Mouse (Mus musculus): ENCODE results near the gene H2al1g.
"Not testable (repeated sequence)": the region's sequence is repeated elsewhere in the genome, so short reads cannot be mapped to it uniquely, and the experiment has no call there.

The H2al1g gene

DNA sequence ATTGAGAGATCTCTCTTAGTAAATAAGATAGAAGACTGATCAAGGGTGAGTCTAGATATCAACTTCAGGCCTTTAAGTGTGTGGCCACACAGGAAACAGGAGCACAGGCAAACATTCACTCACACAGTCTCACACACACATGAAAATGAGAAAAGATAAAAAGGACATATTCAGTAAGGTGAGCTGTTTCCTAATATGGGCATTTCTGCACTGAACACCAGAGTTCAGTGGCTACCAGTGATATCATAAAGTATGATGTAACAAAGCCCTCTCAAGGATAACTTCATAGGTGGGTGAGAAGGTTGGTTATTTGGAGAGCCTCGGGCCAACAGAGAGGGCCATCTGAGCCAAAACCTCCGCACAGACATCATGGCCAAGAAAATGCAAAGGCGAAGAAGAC lies at the start of gene H2al1g:
Gene H2al1g (plus strand): TSS at position 301 of the 400 bp plus-strand sequence.
- in situ Hi-C loops (cut with MboI, MseI) = loop anchor here (25.0 kb wide), 1 partner anchor 1144 kb away; no protein-coding TSS in a partner anchor

DNA sequence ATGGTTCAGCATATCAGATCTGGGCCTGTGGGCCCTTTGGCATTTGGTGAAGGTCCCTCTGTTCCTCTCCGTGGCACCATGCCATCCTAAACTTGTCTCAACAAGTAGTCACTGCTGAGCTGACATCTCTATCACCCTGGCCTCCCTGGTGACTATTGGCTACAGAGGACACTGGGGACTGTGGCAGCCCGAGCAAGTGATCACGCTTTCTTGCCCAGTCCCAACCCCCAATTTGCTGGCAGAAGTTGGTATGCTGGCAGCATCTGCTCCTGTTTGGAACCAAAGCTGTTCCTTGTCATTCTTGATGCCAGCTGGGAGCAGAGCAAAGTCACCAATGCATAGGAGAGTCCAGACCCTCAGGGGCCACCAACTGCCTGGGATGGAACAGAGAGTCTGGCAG lies 49.0 kb upstream of the H2al1g start:
- in situ Hi-C loops (cut with MboI, MseI) = loop anchor here (5.0 kb wide), 1 partner anchor 53 kb away; the partner anchor contains the start of genes H2al1h and H2al1i

DNA sequence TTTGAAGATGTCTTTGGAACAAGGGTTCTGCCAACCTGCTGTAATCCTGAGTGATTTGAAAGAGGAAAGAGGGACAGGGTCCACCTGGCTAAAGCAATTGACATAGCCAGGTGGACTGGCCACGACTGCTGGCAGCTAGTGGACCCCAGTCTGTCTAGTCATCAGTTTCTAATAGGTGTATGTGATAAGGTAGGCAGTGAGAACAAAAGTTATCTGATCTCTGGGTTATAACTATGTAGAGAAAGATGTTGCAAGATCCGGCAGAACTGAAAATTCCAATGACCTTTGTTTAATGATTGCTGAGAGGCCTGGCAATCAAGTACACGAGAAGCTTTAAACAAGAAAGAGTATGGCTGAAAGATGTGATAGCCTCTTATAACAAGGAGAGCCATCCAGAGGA lies 44.9 kb upstream of the H2al1g start:
- in situ Hi-C loops (cut with MboI, MseI) = no loop called here

DNA sequence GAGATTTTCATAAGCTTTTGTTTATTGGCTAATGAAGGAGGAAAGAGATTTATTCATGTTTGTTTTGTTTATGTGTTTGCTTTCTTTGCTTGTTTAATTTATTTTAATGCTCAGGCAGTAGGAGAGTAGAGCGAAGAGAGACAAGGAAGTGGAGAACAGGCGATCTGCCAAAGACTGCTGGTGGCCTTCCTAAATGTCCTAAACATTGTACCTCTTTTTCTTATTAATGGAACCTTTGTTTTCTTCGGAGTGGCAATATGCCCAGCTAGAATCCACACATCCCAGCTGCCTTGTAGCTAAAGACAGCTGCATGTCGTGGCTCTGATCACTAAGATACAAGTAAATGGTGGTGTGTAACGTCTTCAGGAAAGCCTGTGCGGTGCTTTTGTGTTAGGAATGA lies 41.0 kb upstream of the H2al1g start:
- in situ Hi-C loops (cut with MboI, MseI) = no loop called here

DNA sequence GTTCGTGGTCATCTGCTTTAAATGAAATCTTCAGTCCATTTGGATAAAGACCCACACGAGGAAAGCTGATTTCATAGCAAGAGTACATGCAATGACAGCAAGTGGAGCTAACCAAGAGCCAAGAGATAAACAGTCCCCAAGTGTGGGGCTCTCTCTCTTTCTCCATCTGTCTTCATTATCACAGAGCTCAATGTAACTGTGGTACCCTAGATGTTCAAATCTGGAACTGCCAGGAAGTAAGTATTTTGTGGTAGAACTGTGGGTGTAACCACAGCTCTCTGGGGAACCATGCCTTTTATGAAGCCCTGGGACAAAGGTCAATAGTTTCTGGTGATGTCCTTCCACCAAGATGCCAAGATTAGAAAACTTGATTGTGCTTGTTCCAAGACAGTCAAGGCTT lies 37.3 kb upstream of the H2al1g start:
- in situ Hi-C loops (cut with MboI, MseI) = no loop called here

DNA sequence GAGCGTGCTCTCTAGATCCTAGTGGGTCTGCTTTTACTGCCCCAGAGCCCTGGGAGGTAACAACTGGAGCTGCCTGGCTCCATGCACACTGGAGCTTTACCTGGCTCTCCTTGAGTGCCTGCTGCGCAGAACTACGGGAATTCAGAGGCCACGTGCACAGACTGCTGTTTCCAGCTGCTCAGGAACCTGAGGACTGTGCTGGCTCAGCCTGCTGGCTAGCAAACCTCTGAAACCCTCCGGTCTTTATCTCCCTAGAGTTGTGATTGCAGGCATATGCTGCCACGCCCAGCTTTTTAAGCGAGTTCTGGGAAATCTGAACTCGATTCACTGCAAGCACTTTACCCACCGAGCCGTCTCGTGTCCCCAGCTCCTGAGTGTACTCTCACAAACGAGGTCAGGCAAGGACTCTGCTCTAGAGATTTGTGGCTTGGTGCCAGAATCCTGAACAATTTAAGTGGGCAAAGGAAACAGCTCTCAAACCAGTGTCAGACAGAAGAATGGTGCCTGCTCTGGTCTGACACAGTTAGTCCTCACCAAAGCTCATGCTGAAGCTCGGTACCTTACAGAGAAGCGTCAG lies 29.7 kb upstream of the H2al1g start:
- in situ Hi-C loops (cut with MboI, MseI) = no loop called here

DNA sequence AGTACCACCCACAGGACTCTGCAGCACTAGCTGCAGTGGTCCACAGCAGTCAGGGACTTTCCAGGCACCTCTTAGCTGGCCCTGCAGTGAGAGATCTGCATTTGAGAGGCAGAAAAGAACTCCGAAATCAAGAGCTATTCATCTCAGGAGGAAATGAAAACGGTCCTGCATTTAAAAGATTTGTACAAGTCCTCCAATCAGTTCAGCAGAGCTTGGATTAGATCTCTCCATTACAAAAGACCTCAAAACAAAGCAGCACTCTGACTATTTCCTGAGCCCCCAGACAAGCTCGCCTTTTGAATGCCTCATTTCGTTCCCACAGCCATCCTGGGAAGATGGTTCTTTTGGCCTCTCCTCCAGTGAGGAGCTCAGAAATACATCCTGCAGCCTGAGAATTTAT lies 28.8 kb upstream of the H2al1g start:
- in situ Hi-C loops (cut with MboI, MseI) = no loop called here

DNA sequence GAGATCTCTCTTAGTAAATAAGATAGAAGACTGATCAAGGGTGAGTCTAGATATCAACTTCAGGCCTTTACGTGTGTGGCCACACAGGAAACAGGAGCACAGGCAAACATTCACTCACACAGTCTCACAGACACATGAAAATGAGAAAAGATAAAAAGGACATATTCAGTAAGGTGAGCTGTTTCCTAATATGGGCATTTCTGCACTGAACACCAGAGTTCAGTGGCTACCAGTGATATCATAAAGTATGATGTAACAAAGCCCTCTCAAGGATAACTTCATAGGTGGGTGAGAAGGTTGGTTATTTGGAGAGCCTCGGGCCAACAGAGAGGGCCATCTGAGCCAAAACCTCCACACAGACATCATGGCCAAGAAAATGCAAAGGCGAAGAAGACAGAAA lies 19.1 kb upstream of the H2al1g start, which contains the start of gene H2al1a:
Gene H2al1a (plus strand): TSS at position 301 of the 400 bp plus-strand sequence.
- in situ Hi-C loops (cut with MboI, MseI) = not testable (repeated sequence)

DNA sequence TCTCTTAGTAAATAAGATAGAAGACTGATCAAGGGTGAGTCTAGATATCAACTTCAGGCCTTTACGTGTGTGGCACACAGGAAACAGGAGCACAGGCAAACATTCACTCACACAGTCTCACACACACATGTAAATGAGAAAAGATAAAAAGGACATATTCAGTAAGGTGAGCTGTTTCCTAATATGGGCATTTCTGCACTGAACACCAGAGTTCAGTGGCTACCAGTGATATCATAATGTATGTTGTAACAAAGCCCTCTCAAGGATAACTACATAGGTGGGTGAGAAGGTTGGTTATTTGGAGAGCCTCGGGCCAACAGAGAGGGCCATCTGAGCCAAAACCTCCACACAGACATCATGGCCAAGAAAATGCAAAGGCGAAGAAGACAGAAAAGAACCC lies 15.9 kb upstream of the H2al1g start, which contains the start of gene H2al1b:
Gene H2al1b (plus strand): TSS at position 301 of the 400 bp plus-strand sequence.
- in situ Hi-C loops (cut with MboI, MseI) = loop anchor here (25.0 kb wide), 1 partner anchor 1160 kb away; no protein-coding TSS in a partner anchor

DNA sequence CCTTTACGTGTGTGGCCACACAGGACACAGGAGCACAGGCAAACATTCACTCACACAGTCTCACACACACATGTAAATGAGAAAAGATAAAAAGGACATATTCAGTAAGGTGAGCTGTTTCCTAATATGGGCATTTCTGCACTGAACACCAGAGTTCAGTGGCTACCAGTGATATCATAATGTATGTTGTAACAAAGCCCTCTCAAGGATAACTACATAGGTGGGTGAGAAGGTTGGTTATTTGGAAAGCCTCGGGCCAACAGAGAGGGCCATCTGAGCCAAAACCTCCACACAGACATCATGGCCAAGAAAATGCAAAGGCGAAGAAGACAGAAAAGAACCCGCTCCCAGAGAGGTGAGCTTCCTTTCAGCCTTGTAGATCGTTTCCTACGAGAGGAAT lies 12.7 kb upstream of the H2al1g start, which contains the start of gene H2al1c:
Gene H2al1c (plus strand): TSS at position 301 of the 400 bp plus-strand sequence.
- in situ Hi-C loops (cut with MboI, MseI) = loop anchor here (25.0 kb wide), 1 partner anchor 1157 kb away; no protein-coding TSS in a partner anchor

DNA sequence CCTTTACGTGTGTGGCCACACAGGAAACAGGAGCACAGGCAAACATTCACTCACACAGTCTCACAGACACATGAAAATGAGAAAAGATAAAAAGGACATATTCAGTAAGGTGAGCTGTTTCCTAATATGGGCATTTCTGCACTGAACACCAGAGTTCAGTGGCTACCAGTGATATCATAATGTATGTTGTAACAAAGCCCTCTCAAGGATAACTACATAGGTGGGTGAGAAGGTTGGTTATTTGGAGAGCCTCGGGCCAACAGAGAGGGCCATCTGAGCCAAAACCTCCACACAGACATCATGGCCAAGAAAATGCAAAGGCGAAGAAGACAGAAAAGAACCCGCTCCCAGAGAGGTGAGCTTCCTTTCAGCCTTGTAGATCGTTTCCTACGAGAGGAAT lies 9.5 kb upstream of the H2al1g start, which contains the start of gene H2al1d:
Gene H2al1d (plus strand): TSS at position 301 of the 400 bp plus-strand sequence.
- in situ Hi-C loops (cut with MboI, MseI) = loop anchor here (25.0 kb wide), 1 partner anchor 1154 kb away; no protein-coding TSS in a partner anchor

DNA sequence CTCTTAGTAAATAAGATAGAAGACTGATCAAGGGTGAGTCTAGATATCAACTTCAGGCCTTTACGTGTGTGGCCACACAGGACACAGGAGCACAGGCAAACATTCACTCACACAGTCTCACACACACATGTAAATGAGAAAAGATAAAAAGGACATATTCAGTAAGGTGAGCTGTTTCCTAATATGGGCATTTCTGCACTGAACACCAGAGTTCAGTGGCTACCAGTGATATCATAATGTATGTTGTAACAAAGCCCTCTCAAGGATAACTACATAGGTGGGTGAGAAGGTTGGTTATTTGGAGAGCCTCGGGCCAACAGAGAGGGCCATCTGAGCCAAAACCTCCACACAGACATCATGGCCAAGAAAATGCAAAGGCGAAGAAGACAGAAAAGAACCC lies 6.4 kb upstream of the H2al1g start, which contains the start of gene H2al1e:
Gene H2al1e (plus strand): TSS at position 301 of the 400 bp plus-strand sequence.
- in situ Hi-C loops (cut with MboI, MseI) = loop anchor here (25.0 kb wide), 1 partner anchor 1151 kb away; no protein-coding TSS in a partner anchor

DNA sequence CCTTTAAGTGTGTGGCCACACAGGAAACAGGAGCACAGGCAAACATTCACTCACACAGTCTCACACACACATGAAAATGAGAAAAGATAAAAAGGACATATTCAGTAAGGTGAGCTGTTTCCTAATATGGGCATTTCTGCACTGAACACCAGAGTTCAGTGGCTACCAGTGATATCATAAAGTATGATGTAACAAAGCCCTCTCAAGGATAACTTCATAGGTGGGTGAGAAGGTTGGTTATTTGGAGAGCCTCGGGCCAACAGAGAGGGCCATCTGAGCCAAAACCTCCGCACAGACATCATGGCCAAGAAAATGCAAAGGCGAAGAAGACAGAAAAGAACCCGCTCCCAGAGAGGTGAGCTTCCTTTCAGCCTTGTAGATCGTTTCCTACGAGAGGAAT lies 3.2 kb upstream of the H2al1g start, which contains the start of gene H2al1f:
Gene H2al1f (plus strand): TSS at position 301 of the 400 bp plus-strand sequence.
- in situ Hi-C loops (cut with MboI, MseI) = loop anchor here (25.0 kb wide), 1 partner anchor 1147 kb away; no protein-coding TSS in a partner anchor

DNA sequence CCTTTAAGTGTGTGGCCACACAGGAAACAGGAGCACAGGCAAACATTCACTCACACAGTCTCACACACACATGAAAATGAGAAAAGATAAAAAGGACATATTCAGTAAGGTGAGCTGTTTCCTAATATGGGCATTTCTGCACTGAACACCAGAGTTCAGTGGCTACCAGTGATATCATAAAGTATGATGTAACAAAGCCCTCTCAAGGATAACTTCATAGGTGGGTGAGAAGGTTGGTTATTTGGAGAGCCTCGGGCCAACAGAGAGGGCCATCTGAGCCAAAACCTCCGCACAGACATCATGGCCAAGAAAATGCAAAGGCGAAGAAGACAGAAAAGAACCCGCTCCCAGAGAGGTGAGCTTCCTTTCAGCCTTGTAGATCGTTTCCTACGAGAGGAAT lies 3.1 kb downstream of the H2al1g start, which contains the start of gene H2al1h:
Gene H2al1h (plus strand): TSS at position 301 of the 400 bp plus-strand sequence.
- in situ Hi-C loops (cut with MboI, MseI) = loop anchor here (5.0 to 25.0 kb wide), 2 partner anchors 54 to 1141 kb away; no protein-coding TSS in a partner anchor

DNA sequence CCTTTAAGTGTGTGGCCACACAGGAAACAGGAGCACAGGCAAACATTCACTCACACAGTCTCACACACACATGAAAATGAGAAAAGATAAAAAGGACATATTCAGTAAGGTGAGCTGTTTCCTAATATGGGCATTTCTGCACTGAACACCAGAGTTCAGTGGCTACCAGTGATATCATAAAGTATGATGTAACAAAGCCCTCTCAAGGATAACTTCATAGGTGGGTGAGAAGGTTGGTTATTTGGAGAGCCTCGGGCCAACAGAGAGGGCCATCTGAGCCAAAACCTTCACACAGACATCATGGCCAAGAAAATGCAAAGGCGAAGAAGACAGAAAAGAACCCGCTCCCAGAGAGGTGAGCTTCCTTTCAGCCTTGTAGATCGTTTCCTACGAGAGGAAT lies 6.3 kb downstream of the H2al1g start, which contains the start of gene H2al1i:
Gene H2al1i (plus strand): TSS at position 301 of the 400 bp plus-strand sequence.
- in situ Hi-C loops (cut with MboI, MseI) = loop anchor here (5.0 to 25.0 kb wide), 2 partner anchors 57 to 1138 kb away; no protein-coding TSS in a partner anchor

DNA sequence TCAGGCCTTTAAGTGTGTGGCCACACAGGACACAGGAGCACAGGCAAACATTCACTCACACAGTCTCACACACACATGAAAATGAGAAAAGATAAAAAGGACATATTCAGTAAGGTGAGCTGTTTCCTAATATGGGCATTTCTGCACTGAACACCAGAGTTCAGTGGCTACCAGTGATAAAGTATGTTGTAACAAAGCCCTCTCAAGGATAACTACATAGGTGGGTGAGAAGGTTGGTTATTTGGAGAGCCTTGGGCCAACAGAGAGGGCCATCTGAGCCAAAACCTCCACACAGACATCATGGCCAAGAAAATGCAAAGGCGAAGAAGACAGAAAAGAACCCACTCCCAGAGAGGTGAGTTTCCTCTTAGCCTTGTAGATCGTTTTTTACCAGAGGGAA lies 9.5 kb downstream of the H2al1g start, which contains the start of gene H2al1j:
Gene H2al1j (plus strand): TSS at position 301 of the 400 bp plus-strand sequence.
- in situ Hi-C loops (cut with MboI, MseI) = not testable (repeated sequence)

DNA sequence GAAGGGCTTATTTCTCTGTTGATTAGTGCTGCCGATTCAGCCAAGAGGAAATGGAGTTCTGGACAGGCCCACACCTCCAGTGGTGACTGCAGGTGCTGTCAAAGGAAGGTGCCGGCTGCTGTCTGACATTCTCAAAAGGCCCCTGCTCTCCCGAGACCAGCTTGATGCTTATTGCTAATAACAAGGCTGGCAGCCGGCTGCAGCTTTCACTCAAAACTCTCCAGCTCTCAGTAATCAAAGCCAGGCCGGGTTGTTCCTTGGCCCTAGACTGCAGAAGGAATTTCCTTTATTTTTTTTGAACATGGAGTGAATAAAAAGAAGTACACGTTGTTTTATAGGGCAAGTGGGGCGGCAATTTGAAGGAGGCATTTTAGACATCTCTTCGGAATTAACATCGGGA lies 27.7 kb downstream of the H2al1g start:
- in situ Hi-C loops (cut with MboI, MseI) = no loop called here

DNA sequence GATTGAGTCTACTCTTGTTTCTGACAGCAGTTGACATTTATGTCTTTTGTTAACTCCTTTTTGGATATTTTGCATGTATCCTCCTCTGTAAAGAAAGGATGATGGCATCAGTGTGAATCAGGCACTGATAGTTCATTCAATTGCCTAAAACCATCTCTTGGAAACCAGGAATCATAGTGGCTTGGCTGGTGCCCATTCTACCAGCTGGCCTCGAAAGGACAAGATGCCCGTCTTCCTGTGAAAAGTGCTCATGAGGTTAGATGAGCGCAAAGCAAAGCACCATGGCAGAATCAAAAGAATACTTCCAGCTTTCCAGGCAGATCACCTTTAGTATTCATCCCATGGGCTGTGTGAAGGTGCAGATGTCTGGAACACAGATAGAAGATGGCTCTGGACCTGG lies 28.7 kb downstream of the H2al1g start:
- in situ Hi-C loops (cut with MboI, MseI) = no loop called here

DNA sequence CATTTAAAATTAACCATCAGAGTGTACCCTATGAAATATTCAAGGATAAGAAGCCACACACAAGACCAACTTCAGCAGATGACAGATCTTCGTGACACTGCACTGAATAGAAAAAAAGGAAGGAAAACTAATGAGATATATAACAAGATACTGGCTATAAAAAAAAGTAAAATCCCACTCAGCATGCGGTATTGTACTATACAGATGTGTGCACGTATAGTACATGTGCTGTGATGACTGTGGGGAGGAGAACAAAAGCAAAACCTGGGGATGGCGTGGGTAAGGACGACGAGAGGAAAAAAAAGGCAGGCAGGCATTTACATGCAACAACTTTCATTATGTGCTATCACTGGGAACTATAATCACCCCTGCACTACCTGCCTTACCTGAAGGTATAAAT lies 42.8 kb downstream of the H2al1g start:
- in situ Hi-C loops (cut with MboI, MseI) = no loop called here

DNA sequence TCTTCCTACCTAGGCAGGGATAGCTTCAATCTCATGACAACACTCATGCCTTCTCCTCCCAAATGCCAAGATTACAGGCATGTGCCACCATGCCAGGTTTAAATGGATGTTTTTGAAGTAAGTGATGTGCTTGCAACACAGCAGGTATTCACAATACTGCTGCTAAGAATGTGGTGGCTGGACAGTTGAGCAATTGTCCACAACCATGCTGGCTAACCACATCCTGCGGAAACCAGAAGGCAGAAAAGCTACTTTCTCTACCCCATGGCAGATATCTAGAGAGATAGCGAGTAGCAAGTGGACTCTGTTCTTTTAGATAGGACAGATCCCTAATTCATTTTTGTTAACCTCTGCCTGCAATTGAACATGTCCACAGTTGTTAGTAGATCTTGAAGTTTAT lies 43.2 kb downstream of the H2al1g start:
- in situ Hi-C loops (cut with MboI, MseI) = no loop called here

DNA sequence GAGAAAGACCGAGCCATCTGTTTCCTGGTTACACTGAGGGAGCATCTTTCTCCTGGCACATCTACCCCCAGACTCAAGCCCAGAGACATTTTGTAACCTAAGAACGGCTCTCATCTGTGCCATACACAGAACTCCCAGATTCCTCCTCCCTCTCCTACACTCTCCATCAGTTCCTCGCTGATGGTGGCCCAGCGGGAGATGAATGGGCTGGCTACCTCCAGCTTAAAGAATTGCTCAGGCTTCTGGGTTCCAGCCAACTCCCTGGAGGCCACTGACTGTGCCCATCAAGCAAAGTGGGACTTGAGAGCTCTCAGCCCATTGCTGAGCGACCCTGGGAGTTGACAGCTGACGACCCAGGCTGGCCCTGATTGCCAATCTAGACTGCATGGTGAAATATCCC lies 45.8 kb downstream of the H2al1g start:
- in situ Hi-C loops (cut with MboI, MseI) = no loop called here

DNA sequence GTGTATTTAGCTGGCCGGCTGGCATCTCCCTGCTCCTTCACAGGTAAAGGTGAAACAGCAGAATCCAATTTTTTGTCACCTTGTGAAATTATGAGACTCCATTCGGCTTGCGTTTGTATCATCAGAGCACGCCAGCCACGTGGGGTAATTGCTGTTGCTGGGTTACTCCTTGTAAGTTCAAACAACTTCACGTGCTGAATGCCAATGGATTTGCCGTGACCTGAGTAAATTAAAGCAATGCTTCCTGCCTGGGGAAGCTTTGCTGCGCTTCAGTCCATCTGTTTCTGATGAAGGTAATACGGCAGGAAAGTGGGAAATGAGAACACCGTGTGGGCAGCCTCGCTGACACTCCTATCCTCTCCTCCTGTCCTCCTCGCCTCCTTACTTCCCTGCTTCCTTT lies 47.1 kb downstream of the H2al1g start:
- in situ Hi-C loops (cut with MboI, MseI) = no loop called here
